Mouse (Mus musculus) layer of hippocampus, postnatal 10 days (tissue): Measurements from ENCODE around the gene Gpr165. TPM values are rescaled to one million over a fixed set of nuclear protein-coding genes. Genes with fewer than 3 reads are reported as not detected.

Experiments
- DNase-seq, 2 experiments: peaks; one replicate each; pipeline ENCODE4 v3.0.0; 2021; ENCODE audit warnings: low spot score in 2 of 2
- long read RNA-seq: library from polyadenylated mRNA; stranded (forward); transcript quantifications from one replicate; pipeline ENCODE4 v2.0.0, GENCODE M21; 2023
- total RNA-seq, 2 experiments: library from RNA; stranded (reverse); gene quantifications; 2 replicates each; pipeline ENCODE4 v1.2.3; 2021

Gpr165 gene
- 10 to 100 TPM; 10.2 to 11.0 TPM for total RNA-seq
- long read RNA-seq, result 0 reads

DNA sequence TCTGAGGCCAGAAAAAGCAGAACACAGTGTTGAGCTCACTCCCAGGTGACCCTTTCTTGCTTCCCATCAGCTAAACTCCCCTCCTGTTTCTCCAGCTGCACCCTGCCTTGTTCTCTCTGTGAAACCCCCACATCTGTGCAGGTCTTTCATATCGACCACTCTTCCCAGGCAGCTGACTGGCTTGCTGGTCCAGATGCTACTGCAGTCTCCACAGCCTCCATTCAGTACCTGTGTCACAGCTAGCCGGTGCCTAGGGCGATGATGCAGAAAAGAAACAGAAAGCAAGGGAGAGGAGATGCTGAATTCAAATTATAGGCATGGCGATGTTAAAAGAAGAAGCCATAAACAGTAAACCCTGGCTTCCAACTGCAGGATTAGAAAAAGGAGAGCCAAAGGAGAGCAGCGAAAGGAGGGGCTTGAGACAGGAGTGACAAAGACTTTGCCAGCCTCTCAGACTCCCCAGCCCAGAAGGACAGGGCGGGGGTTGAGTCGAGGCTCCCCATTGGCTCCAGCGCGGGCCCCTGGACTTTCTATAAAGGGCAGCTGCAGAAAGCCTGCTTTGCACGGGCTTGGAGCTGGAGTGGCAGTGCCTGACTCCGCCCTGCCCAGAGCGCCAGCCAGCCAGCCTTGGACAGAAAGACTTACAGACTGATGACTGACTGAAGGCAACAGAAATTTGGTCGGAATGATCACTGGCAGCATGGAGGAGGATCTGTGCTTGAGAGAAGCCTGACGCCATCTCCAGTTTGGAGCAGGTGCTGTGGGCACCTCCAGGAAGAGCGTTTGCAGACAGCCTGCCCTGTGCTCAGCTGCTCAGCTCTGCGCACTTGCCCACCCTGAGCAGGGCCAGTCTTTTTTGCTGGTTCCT is at the start of gene Gpr165:
Gpr165 (plus strand) TSS at position 535 of the 868 bp plus-strand sequence.
- peak; percentile 32 to 59 for DNase-seq

DNA sequence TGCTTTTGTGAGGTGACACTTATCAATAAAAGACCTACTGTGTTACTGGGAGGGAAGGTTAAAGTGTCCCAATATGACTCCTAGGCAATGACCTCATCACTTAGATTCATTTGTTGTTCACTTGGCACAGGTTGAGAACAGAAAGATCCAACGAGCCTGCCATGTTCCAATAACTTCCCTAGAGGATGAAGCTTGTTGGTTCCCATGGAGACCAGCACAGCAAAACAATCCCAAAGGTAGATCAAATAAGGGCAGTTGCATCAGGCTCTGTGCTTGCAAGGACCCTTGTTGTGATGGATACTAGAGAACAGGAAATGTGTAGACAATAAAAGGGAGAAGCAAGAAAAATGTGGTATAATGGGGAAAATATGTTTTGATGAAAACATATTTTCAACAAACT is 38.4 kb upstream of the Gpr165 start:
- no peak for DNase-seq
